Mouse (Mus musculus): ENCODE results near the gene 6330403K07Rik. TPM values are rescaled to one million over a fixed set of nuclear protein-coding genes. Genes with fewer than 3 reads are reported as not detected.

6330403K07Rik gene
- polyA plus RNA-seq (2015; fragmentation: Nextera tagmentation; extraction: Ambion mirVana) = 20.5 and 27.0 TPM in 2 replicates

DNA sequence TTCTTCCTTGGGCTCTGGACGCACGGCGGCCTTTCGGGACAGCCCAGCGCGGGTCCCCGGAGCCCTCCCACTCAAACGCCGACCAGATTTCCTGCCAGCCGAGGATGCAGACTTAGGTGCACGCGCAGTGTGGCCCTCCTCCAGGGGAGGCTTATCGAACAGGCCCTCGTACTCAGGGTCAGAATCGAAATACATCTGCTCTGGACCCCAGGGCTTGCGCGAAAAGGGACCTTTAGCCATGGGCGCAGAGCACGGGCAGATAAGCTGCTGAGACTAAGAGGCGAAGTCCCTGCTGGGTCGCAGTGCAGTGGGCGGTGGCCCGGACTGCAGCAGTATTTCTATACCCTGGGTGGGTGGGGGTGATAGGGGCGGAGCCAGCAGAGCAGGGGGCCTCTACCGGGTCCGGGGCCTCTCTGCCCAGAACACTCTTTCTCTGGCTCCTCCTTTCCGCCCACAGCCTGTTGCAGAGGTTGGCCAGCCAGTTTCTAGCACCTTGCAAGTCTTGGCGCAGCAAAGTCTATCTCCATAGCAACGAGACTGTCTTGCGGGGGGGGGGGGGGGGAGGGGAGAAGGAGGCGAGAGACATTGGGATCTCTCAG lies at the start of gene 6330403K07Rik:
Gene 6330403K07Rik, minus strand, starts transcription at position 351 of the 599 bp plus-strand sequence.
- peak; percentile 94 for ATAC-seq
- TF ChIP-seq EP300 (IDR thresholded peaks at IDR 0.05) (no peak), CTCF (IDR thresholded peaks at IDR 0.05) (no peak)
- Histone ChIP-seq H3K4me1 (ENCODE audit: insufficient read depth, low read depth, low read length) (no peaks in the 10 kb centered on the region), H3K27me3 (replicated peaks; ENCODE audit: insufficient read depth, low read length) (no peaks in the 10 kb centered on the region), H3K9ac (replicated peaks; ENCODE audit: low read depth) (0 out of 2 replicates have a peak within 1 kb of the TSS, but pooled peaks have one; percentile 6), H3K4me3 (ENCODE audit: low read depth, low read length) (peak within 1 kb of the TSS; percentile 38), H3K36me3 (ENCODE audit: insufficient read depth, low read length) (no peaks in the 10 kb centered on the region), H3K27ac (ENCODE audit: low read length) (no peak within 1 kb of the TSS), H3K4me2 (replicated peaks; ENCODE audit: low read depth, low read length) (peak within 1 kb of the TSS; percentile 69), H3K9me3 (ENCODE audit: low read length) (no peaks in the 10 kb centered on the region)
- WGBS = 2% methylated on average over 26 of the region's 31 CpGs
- peak; percentile 71 for DNase-seq (ENCODE audit: low spot score)

DNA sequence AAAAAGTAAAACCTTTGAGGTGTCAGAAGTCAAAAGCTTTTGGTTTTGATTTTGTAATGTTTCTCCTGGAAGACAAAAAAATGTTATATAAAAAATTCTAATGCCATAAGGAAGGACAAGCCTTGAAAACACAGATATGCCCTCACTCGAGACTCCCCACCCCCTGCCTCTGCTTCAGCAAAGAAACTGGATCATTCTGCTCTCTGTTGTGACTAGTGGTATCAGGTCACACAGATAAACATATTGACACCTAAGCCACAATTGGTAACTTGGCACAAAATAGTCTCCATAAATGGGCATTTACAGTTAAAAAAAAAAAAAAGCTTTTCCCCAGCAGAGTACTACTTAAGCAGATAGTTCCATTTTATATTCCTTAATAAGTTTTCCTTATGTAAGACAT lies 43.0 kb upstream of the 6330403K07Rik start:
- H3K27ac ChIP-seq (ENCODE audit: low read length) = no peak overlapping the region
- WGBS = 60% methylated on average over 1 of the region's 1 CpGs
- no peak overlapping the region for H3K9ac ChIP-seq (replicated peaks; ENCODE audit: low read depth)
- H3K36me3 ChIP-seq (ENCODE audit: insufficient read depth, low read length) = no peaks in the 10 kb centered on the region
- H3K9me3 ChIP-seq (ENCODE audit: low read length) = no peaks in the 10 kb centered on the region
- H3K4me1 ChIP-seq (ENCODE audit: insufficient read depth, low read depth, low read length) = no peaks in the 10 kb centered on the region
- ATAC-seq (no peak), DNase-seq (ENCODE audit: low spot score) (no peak)
- no peak overlapping the region for H3K4me3 ChIP-seq (ENCODE audit: low read depth, low read length)
- no peak overlapping the region for H3K4me2 ChIP-seq (replicated peaks; ENCODE audit: low read depth, low read length)
- H3K27me3 ChIP-seq (replicated peaks; ENCODE audit: insufficient read depth, low read length) = no peaks in the 10 kb centered on the region
- TF ChIP-seq CTCF (IDR thresholded peaks at IDR 0.05) (no peak), EP300 (IDR thresholded peaks at IDR 0.05) (no peak)

DNA sequence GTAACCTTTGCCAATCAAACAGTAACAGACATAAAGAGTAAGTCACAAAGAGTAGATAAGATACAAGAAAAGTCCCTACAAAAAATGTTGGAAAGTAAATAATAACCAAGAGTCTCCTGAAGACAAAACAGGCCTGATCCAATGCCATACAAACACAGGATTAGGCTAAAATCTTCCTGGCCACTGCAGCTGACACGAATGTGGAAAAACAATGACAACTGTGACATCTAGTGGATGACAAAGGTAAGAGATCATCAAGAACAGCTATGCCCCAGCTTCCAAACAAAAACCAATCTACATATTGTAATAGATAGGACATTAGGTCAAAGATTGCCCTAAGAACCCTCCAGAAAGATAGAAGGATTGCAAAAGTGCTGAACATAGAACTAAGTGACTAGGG lies 19.2 kb upstream of the 6330403K07Rik start:
- Histone ChIP-seq H3K27ac (ENCODE audit: low read length) (no peak overlapping the region), H3K36me3 (ENCODE audit: insufficient read depth, low read length) (no peaks in the 10 kb centered on the region), H3K9me3 (ENCODE audit: low read length) (no peaks in the 10 kb centered on the region), H3K27me3 (replicated peaks; ENCODE audit: insufficient read depth, low read length) (no peaks in the 10 kb centered on the region), H3K9ac (replicated peaks; ENCODE audit: low read depth) (no peak overlapping the region), H3K4me3 (ENCODE audit: low read depth, low read length) (no peak overlapping the region), H3K4me2 (replicated peaks; ENCODE audit: low read depth, low read length) (no peak overlapping the region), H3K4me1 (ENCODE audit: insufficient read depth, low read depth, low read length) (no peaks in the 10 kb centered on the region)
- no peak for TF ChIP-seq EP300 (IDR thresholded peaks at IDR 0.05)
- peak; percentile 79 for TF ChIP-seq CTCF (IDR thresholded peaks at IDR 0.05)
- 0 out of 2 replicates have a peak, but pooled peaks have one; percentile 35 for ATAC-seq
- peak; percentile 64 for DNase-seq (ENCODE audit: low spot score)
- WGBS = 0% methylated on average over 1 of the region's 1 CpGs

DNA sequence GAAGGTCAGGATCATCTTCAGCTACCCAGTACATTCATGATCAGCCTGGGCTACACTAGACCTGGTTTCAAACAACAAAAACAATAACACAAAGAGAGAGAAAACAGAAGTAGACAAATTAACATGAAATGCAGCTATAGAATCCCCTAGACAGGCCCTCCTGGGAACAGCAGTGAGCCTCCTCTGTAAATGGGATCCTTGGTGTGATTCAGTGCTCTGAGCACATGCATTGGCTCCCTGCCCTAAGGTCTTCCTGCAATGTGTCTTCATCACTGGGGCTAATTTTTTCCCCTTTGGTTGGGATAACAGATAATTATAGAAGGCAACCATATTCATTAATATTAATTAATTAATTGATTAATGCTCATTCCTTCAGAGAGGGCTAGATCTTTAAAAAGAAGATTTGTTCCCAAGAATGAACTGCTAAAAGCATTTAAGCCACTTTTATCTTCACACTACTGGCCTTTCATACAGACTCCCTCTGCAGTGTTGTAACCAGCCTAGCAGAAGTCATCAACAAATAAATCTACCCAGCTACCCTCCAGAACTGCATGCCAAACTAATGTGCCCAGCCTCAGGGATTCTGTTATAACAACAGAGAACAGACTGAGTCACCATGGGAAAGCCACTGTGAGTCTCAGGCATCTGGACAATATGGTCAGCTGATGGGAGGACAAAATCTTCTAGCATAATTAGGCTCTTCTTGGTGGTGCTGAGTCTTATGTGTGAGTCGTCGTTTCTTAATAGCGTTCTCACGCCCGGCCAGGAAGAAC lies 6.4 kb upstream of the 6330403K07Rik start:
- no peaks in the 10 kb centered on the region for H3K27me3 ChIP-seq (replicated peaks; ENCODE audit: insufficient read depth, low read length)

DNA sequence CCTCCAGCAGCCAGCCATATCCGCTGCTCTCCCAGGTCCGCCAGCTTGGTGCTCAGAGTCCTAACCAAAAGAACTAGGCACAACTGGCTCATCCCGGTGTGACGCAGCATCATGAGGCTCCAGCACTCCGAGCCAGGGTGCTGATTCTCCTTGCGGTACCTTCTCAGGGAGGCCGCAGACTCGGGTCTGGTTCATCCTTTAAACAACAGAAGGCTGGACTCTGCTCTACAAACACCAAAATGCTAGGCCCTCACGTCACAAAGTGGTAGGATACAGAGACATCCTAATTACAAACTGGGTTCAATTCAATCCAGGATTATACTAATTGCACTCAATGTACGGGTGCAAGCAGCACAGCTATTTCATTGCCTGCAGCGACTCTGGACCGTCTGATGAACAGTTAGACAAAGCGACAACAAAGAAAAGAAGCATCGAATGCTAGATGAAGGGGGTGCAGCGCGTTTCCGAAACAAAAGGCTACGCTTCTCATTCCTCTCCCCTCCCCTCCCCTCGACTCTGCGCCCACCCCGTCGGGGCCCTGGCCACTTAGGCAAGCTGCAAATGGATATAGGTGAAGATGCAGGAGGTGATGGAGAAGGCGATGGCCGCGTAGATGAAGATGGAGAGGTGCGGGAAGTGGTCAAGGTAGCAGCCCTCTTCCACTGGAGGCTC lies 686 bp downstream of the 6330403K07Rik start:
- H3K4me3 ChIP-seq (ENCODE audit: low read depth, low read length) = peak overlapping the region; percentile 38
- no peak overlapping the region for H3K27ac ChIP-seq (ENCODE audit: low read length)
- no peak overlapping the region for H3K9ac ChIP-seq (replicated peaks; ENCODE audit: low read depth)
- TF ChIP-seq EP300 (IDR thresholded peaks at IDR 0.05) = no peak
- TF ChIP-seq CTCF (IDR thresholded peaks at IDR 0.05) = no peak
- peak overlapping the region; percentile 69 for H3K4me2 ChIP-seq (replicated peaks; ENCODE audit: low read depth, low read length)
- ATAC-seq (no peak), DNase-seq (ENCODE audit: low spot score) (no peak)
- H3K27me3 ChIP-seq (replicated peaks; ENCODE audit: insufficient read depth, low read length) = no peaks in the 10 kb centered on the region
- no peaks in the 10 kb centered on the region for H3K9me3 ChIP-seq (ENCODE audit: low read length)
- 10% methylated on average over 26 of the region's 26 CpGs for WGBS
- no peaks in the 10 kb centered on the region for H3K4me1 ChIP-seq (ENCODE audit: insufficient read depth, low read depth, low read length)
- H3K36me3 ChIP-seq (ENCODE audit: insufficient read depth, low read length) = peaks cover 3% of the 10 kb centered on the region; the same call in 1 of the 2 replicates

More for the DNA sequence above, 6.4 kb upstream of the 6330403K07Rik start:
- Histone ChIP-seq H3K4me2 (replicated peaks; ENCODE audit: low read depth, low read length) (no peak overlapping the region), H3K27ac (ENCODE audit: low read length) (no peak overlapping the region), H3K36me3 (ENCODE audit: insufficient read depth, low read length) (no peaks in the 10 kb centered on the region), H3K4me1 (ENCODE audit: insufficient read depth, low read depth, low read length) (no peaks in the 10 kb centered on the region), H3K4me3 (ENCODE audit: low read depth, low read length) (no peak overlapping the region), H3K9ac (replicated peaks; ENCODE audit: low read depth) (no peak overlapping the region), H3K9me3 (ENCODE audit: low read length) (no peaks in the 10 kb centered on the region)
- no peak for ATAC-seq
- no peak for TF ChIP-seq EP300 (IDR thresholded peaks at IDR 0.05)
- no peak for TF ChIP-seq CTCF (IDR thresholded peaks at IDR 0.05)
- DNase-seq (ENCODE audit: low spot score) = no peak
- WGBS = 93% methylated on average over 5 of the region's 5 CpGs

DNA sequence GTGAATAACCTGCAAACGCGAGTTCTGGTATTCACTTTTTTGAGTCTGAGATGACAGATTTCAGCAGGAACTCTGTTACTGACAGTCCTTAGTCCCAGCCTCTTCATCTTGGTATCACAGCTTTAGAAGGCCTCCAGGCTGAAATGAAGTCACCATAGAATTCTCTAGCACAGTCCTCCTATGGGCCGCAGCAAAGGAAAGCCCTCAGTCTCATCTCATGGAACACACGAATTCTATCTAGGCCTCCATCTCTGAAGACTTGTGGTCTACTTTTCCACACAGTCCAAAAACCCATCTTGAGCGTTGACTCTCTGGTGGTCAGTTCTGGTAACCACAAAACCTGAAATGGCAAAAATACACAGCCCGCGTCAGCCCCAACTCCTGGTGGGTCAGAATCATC lies 1.2 kb downstream of the 6330403K07Rik start:
- 49% methylated on average over 7 of the region's 7 CpGs for WGBS
- Histone ChIP-seq H3K9me3 (ENCODE audit: low read length) (no peaks in the 10 kb centered on the region), H3K4me3 (ENCODE audit: low read depth, low read length) (no peak overlapping the region), H3K9ac (replicated peaks; ENCODE audit: low read depth) (no peak overlapping the region), H3K4me1 (ENCODE audit: insufficient read depth, low read depth, low read length) (no peaks in the 10 kb centered on the region), H3K27ac (ENCODE audit: low read length) (no peak overlapping the region), H3K27me3 (replicated peaks; ENCODE audit: insufficient read depth, low read length) (no peaks in the 10 kb centered on the region), H3K36me3 (ENCODE audit: insufficient read depth, low read length) (peaks cover 3% of the 10 kb centered on the region; the same call in 1 of the 2 replicates), H3K4me2 (replicated peaks; ENCODE audit: low read depth, low read length) (peak overlapping the region; percentile 69; the same call in 1 of the 2 replicates)
- DNase-seq (ENCODE audit: low spot score) = no peak
- TF ChIP-seq EP300 (IDR thresholded peaks at IDR 0.05) (no peak), CTCF (IDR thresholded peaks at IDR 0.05) (no peak)
- ATAC-seq = no peak
